Mouse (Mus musculus): Measurements from ENCODE around the gene Fgd2. TPM values are rescaled to one million over a fixed set of nuclear protein-coding genes. Genes with fewer than 3 reads are reported as not detected.
"Not testable (repeated sequence)": the region's sequence is repeated elsewhere in the genome, so short reads cannot be mapped to it uniquely, and the experiment has no call there.

Gene Fgd2
- 1,000 to 10,000 TPM in 7 of 26 experiments, 100 to 1,000 TPM in 18, 10 to 100 TPM in 1; 86.9 to 1,791 (median 552) TPM for total RNA-seq (2018; cell fraction: chromatin; rRNA removed)
- 100 to 1,000 TPM in 4 of 26 experiments, 10 to 100 TPM in 22; 20.6 to 153 (median 53.9) TPM for total RNA-seq (2018; cell fraction: cytosol; rRNA removed)
- total RNA-seq (2018; cell fraction: nucleus; rRNA removed): 100 to 1,000 TPM in 25 of 26 experiments, 10 to 100 TPM in 1; 94.6 to 605 (median 335) TPM
- 29.2 to 94.0 TPM (median 43.1 TPM) in 3 replicates for polyA plus RNA-seq (2018)

DNA sequence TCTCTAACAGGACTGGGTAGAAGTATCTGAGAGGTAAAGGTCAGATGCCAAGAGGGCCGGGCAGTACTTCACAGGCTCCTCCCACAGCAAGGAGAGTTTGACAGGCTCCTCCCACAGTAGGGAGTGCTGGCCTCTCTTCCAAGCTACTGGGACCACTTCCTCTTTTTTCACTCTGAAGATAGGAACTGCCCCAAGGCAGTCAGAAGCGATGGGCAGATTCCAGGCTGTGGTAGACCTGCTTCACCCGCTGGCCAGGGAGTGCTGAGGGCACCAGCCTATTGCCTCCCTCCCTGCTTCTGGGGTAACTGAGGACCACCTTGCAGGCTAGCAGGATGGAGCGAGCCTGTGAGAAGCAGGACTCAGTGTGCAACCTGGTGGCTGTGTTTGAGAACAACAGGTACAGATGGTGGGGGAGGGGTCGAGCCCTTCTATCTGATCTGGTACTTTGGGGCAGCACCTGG lies at the start of gene Fgd2:
Fgd2 (plus strand) TSS at position 154 of the 461 bp plus-strand sequence.
- H3K4me3 ChIP-seq (ENCODE audit: inconsistent target): peak within 1 kb of the TSS; percentile 77
- peaks cover 42% of the 10 kb centered on the region for H3K79me2 ChIP-seq (ENCODE audit: inconsistent target)
- H3K27ac ChIP-seq: peak within 1 kb of the TSS; percentile 91
- peaks cover 16% of the 10 kb centered on the region for H3K36me3 ChIP-seq (ENCODE audit: inconsistent target)
- 0% methylated on average over 5 of the region's 5 CpGs for WGBS (ENCODE audit: missing documents)

DNA sequence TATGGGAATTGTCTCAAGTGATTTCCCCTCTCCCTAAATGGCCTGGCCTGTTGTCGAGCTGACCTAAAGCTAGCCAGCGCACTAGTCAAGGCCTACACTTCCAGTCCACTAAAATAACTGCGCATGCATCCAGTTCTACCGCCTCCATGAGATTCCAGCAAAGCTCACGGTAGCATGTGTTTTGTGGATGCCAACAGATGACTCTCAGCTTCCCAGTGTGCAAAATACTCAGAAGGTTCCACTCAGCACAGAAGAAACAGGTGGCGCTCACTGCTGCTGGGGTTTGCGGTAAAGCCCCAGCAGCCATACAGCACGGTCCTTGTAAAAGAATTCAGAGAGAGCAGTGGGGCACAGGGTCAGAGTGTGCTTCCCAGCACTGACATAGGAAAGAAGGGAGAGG lies 49.1 kb upstream of the Fgd2 start:
- H3K36me3 ChIP-seq (ENCODE audit: inconsistent target): no peaks in the 10 kb centered on the region
- no peak overlapping the region for H3K27ac ChIP-seq
- H3K4me3 ChIP-seq (ENCODE audit: inconsistent target): no peak overlapping the region
- no peaks in the 10 kb centered on the region for H3K79me2 ChIP-seq (ENCODE audit: inconsistent target)
- WGBS (ENCODE audit: missing documents): 96% methylated on average over 8 of the region's 8 CpGs

DNA sequence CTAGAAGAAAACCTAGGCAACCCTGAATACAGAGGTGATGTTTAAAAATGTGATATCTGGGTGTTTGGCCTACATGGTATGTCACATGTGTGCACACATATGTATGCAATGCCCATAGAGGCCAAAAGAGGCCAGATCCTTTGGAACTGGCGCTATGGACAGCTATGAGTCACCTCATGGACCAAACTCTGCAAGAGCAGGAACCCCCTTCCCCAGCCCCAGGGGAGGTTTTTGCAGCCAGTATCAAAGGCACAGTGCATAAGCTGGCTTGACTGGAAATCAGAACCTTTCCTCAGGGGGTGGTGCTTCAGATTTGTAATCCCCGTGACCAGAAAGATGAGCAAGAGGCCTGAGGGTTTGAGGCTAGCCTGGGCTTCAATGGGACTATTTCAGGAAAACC lies 48.6 kb upstream of the Fgd2 start:
- Histone ChIP-seq H3K4me3 (ENCODE audit: inconsistent target) (no peak overlapping the region), H3K27ac (no peak overlapping the region), H3K36me3 (ENCODE audit: inconsistent target) (no peaks in the 10 kb centered on the region), H3K79me2 (ENCODE audit: inconsistent target) (no peaks in the 10 kb centered on the region)
- 100% methylated on average over 2 of the region's 2 CpGs for WGBS (ENCODE audit: missing documents)

GRCm38 (mm10) chr17:29313300-29313699 lies 47.4 kb upstream of the Fgd2 start:
- Histone ChIP-seq H3K27ac (no peak overlapping the region), H3K79me2 (ENCODE audit: inconsistent target) (no peaks in the 10 kb centered on the region), H3K4me3 (ENCODE audit: inconsistent target) (no peak overlapping the region), H3K36me3 (ENCODE audit: inconsistent target) (no peaks in the 10 kb centered on the region)

- H3K79me2 ChIP-seq (ENCODE audit: inconsistent target): no peaks in the 10 kb centered on the region
- peak overlapping the region; percentile 2; the same call in 1 of the 2 replicates for H3K27ac ChIP-seq
- H3K4me3 ChIP-seq (ENCODE audit: inconsistent target): no peak overlapping the region
- 69% methylated on average over 9 of the region's 9 CpGs for WGBS (ENCODE audit: missing documents)
- no peaks in the 10 kb centered on the region for H3K36me3 ChIP-seq (ENCODE audit: inconsistent target)
These were observed 44.8 kb upstream of the Fgd2 start for GRCm38 (mm10) chr17:29315672-29316465.

DNA sequence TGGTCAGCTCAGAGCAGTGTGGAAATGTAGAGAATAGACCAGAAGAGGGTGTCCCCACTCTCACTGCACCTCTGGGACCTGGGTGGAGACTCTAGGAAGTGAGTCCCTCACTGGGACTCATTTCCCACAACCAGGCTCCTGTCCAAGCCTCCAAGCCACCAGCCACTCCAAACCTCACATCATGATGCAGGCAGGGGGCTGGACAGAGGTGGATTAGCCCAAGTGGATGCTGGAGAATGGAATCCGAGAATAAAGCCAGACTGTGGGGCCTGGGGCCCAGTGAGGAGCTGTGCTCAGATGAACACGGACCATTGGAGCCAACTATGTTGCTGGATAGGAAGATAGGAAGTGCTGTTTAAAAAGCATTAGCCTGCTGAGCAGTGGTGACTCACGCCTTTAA lies 43.8 kb upstream of the Fgd2 start:
- Histone ChIP-seq H3K79me2 (ENCODE audit: inconsistent target) (no peaks in the 10 kb centered on the region), H3K36me3 (ENCODE audit: inconsistent target) (no peaks in the 10 kb centered on the region), H3K4me3 (ENCODE audit: inconsistent target) (no peak overlapping the region), H3K27ac (no peak overlapping the region)
- WGBS (ENCODE audit: missing documents): 97% methylated on average over 3 of the region's 3 CpGs

DNA sequence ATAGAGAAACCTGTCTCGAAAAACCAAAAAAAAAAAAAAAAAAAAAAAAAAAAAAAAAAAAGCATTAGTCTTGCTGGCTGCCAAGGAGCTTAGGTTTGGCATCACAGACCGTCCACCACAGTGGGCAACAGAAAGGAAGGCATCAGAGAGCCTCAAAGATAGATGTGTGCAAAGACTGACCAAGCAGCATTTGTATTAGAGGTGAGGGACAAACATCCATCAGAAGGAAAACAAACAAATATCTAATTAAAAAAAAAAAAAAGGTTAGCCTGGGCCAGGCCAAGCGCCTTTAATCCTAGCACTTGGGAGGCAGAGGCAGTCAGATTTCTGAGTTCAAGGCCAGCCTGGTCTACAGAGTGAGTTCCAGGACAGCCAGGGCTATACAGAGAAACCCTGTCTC lies 43.3 kb upstream of the Fgd2 start, which contains the start of gene Pi16:
Pi16 (plus strand) TSS at position 301 of the 400 bp plus-strand sequence.
- H3K36me3 ChIP-seq (ENCODE audit: inconsistent target); H3K27ac ChIP-seq; H3K79me2 ChIP-seq (ENCODE audit: inconsistent target); H3K4me3 ChIP-seq (ENCODE audit: inconsistent target): not testable (repeated sequence)
- WGBS (ENCODE audit: missing documents): 100% methylated on average over 1 of the region's 3 CpGs

DNA sequence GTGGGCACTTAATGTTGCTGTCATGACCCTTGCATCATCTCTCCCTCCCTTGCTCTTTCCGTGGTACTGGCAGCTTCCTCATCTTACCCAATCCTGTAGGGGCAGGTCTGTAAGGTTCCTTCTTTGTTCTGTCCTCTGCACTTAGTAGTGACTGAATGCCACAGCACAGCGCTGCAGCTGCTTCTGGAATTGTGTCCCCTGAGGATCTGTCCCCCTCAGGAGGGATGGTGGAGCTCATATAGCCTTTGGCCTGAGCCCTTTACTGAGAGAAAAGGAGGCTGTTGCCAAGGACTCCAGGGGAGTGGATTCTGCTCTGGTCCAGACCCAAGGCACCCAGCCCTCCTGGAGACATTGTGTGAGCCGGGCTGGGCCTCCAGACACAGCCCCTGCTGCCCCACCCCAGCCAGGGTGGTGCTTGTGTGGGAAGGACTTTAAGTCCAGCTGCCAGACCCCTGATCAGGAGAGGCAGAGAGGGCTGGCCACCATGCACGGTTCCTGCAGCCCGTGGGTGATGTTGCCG lies 41.9 kb upstream of the Fgd2 start:
- Histone ChIP-seq H3K27ac (no peak overlapping the region), H3K4me3 (ENCODE audit: inconsistent target) (no peak overlapping the region)
- WGBS (ENCODE audit: missing documents): 34% methylated on average over 6 of the region's 6 CpGs

DNA sequence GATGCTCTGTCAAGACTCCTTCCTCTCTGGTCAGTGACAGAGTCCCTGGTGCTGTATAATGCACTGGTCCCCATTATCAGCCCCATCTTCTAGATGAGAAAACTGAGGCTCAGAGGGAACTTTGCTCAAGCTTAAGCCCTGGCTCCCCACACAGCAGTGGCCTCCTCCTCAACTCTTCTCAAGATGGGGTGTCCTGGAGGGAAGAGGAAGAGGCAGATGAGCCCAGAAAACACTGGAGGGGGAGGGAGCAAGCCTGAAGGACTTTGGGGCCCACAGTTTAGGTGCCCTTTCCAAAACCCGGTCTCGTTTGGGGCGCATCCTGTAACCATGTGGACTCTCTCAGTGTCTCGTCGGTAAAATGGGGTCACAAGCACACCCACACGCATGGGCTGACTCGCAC lies 41.2 kb upstream of the Fgd2 start:
- Histone ChIP-seq H3K36me3 (ENCODE audit: inconsistent target) (no peaks in the 10 kb centered on the region), H3K4me3 (ENCODE audit: inconsistent target) (no peak overlapping the region), H3K27ac (no peak overlapping the region), H3K79me2 (ENCODE audit: inconsistent target) (no peaks in the 10 kb centered on the region)
- 78% methylated on average over 7 of the region's 7 CpGs for WGBS (ENCODE audit: missing documents)

More for the DNA sequence above, 41.9 kb upstream of the Fgd2 start:
- no peaks in the 10 kb centered on the region for H3K36me3 ChIP-seq (ENCODE audit: inconsistent target)
- H3K79me2 ChIP-seq (ENCODE audit: inconsistent target): no peaks in the 10 kb centered on the region

DNA sequence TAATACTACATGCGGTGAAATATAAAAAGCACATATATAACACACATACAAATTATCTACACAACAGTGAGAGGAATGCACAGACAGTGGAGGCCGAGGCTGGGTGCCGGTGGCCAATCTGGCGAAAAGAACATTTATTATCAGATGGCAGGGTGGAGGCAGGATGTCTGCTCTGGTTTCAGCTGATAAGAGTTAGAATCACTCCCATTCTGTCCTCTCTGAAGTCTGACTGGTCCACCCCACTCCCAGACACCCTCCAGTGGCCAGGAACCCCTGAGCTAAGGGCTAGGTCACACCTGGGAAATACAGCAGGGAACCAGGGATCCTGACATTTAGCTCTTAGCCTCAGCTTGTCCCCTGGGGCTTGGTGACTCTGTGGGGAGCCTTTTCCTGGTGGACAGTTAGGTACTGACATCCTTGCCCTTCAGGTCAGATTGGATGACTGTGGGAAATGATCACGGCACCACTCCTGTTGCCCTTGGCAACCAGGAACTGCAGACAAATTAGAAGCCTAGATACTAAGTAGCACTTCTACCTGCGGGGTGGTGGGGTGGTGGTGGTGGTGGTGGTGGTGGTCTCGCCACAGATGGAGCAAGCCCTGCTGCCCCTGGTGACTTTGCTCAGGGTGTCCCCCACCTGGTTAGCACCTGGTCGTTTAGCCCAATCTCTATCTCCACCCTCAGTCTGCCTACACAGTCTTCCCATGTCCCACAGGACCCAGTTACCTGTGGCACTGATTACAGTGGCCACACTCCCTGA lies 40.7 kb upstream of the Fgd2 start:
- Histone ChIP-seq H3K79me2 (ENCODE audit: inconsistent target) (no peaks in the 10 kb centered on the region), H3K36me3 (ENCODE audit: inconsistent target) (no peaks in the 10 kb centered on the region), H3K4me3 (ENCODE audit: inconsistent target) (no peak overlapping the region), H3K27ac (no peak overlapping the region)
- WGBS (ENCODE audit: missing documents): 83% methylated on average over 8 of the region's 8 CpGs

DNA sequence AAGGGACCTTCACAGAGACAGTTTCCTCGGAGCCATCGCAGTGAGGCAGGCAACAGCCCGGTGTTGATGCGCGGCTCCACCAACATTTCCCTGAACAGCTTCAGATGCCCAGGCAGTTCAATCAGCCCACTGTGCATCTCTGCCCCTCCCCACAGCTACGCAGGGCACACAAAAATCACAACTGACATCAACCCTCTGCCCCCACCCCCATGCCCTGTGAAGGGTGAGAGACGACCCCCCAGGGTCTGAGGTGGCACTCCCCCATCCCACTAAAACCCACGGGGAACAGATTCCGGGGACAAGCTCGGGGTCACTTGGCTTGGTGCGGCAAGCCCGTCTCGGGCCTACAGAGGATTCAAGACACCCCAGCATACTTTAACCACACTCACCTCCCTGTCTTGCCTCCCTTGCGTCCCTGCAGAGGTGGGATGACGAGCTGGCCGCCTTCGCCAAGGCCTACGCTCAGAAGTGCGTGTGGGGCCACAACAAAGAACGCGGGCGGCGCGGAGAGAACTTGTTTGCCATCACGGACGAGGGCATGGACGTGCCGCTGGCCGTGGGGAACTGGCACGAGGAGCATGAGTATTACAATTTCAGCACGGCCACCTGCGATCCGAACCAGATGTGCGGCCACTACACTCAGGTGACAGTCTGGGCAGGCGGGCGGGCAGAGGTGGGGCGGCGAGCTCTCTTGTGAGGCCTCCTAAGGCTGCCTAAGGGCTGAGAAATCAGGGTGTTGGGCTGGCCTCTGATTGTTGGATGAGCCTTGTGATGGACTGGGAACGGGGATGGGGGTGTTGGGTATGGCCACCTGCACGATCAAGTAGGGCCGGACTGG lies 38.7 kb upstream of the Fgd2 start:
- H3K27ac ChIP-seq: no peak overlapping the region
- H3K36me3 ChIP-seq (ENCODE audit: inconsistent target): no peaks in the 10 kb centered on the region
- no peak overlapping the region for H3K4me3 ChIP-seq (ENCODE audit: inconsistent target)
- H3K79me2 ChIP-seq (ENCODE audit: inconsistent target): no peaks in the 10 kb centered on the region
- 96% methylated on average over 39 of the region's 41 CpGs for WGBS (ENCODE audit: missing documents)

- no peak overlapping the region for H3K4me3 ChIP-seq (ENCODE audit: inconsistent target)
- H3K27ac ChIP-seq: no peak overlapping the region
- 89% methylated on average over 16 of the region's 18 CpGs for WGBS (ENCODE audit: missing documents)
- no peaks in the 10 kb centered on the region for H3K36me3 ChIP-seq (ENCODE audit: inconsistent target)
- H3K79me2 ChIP-seq (ENCODE audit: inconsistent target): no peaks in the 10 kb centered on the region
These were observed 38.1 kb upstream of the Fgd2 start for GRCm38 (mm10) chr17:29322603-29322962.

DNA sequence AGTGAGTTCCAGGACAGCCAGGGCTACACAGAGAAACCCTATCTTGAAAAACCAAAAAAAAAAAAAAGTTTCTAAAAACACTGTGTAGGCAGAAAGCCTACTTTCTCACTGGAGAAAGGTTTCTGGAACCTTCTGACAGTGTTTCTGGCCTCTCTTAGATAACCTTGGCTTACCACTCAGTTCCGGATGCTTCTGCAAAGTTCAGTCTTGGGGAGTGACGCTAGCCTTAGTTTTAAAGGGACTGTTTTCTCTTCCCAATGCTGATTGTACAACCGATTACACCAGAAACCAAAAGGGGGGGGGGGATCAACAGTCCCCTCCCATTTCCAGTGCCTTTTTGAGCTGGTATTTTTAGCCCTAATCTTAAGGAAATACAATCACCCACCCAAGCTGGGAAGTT lies 37.1 kb upstream of the Fgd2 start:
- Histone ChIP-seq H3K4me3 (ENCODE audit: inconsistent target) (no peak overlapping the region), H3K79me2 (ENCODE audit: inconsistent target) (no peaks in the 10 kb centered on the region), H3K36me3 (ENCODE audit: inconsistent target) (no peaks in the 10 kb centered on the region), H3K27ac (no peak overlapping the region)
- 93% methylated on average over 3 of the region's 3 CpGs for WGBS (ENCODE audit: missing documents)

DNA sequence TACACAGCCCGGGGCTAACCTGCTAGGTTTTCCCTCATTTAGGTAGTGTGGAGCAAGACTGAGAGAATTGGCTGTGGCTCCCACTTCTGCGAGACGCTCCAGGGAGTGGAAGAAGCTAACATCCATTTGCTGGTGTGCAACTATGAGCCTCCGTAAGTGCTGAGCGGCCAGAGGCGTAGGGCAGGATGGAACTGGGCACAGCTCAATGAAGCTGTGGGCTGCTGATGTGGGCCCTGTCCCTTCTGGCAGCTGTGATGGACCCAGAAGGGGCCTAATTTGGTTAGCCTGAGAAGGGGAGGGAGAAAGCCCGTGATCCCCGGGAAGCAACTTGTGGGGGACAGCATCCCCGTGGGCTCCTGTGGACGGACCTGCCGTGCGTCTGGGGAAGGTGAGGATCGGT lies 34.9 kb upstream of the Fgd2 start:
- Histone ChIP-seq H3K27ac (no peak overlapping the region), H3K4me3 (ENCODE audit: inconsistent target) (no peak overlapping the region), H3K36me3 (ENCODE audit: inconsistent target) (no peaks in the 10 kb centered on the region), H3K79me2 (ENCODE audit: inconsistent target) (no peaks in the 10 kb centered on the region)
- 94% methylated on average over 13 of the region's 13 CpGs for WGBS (ENCODE audit: missing documents)
